Mouse (Mus musculus) midbrain, embryonic 13.5 days (tissue): ENCODE data around the gene Gm20481. TPM values are rescaled to one million over a fixed set of nuclear protein-coding genes. Genes with fewer than 3 reads are reported as not detected.
A peak's percentile ranks its signal among the peaks of the same experiment; 100 is the strongest.
"Not testable (repeated sequence)": the region's sequence is repeated elsewhere in the genome, so short reads cannot be mapped to it uniquely, and the experiment has no call there.

ENCODE experiments used
- ATAC-seq: fragments of 200-750 bp; cut with Nextera tagmentation; 2 replicates; pipeline ENCODE4 v1.8.0; 2017; ENCODE audit warnings: mild to moderate bottlenecking, moderate TSS enrichment, moderate library complexity
- H3K27ac ChIP-seq: fragments of 300-500 bp; sonication (generic); 2 replicates; pipeline ENCODE4 v1.5.1; 2015; ENCODE audit warnings: inconsistent platforms, mild to moderate bottlenecking, moderate library complexity
- H3K27me3 ChIP-seq: fragments of 300-500 bp; sonication (generic); 2 replicates; pipeline ENCODE4 v1.6.1; 2015; ENCODE audit warnings: mild to moderate bottlenecking, inconsistent platforms
- H3K36me3 ChIP-seq: fragments of 300-500 bp; sonication (generic); 2 replicates; pipeline ENCODE4 v1.6.1; 2015; ENCODE audit warnings: mild to moderate bottlenecking, inconsistent platforms
- H3K4me1 ChIP-seq: fragments of 300-500 bp; sonication (generic); replicated peaks from 2 replicates; pipeline ENCODE4 v1.6.1; 2015; ENCODE audit warnings: inconsistent platforms
- H3K4me2 ChIP-seq: fragments of 300-500 bp; sonication (generic); replicated peaks from 2 replicates; pipeline ENCODE4 v1.6.1; 2015; ENCODE audit warnings: moderate library complexity, mild to moderate bottlenecking, inconsistent platforms
- H3K4me3 ChIP-seq: fragments of 300-500 bp; sonication (generic); replicated peaks from 2 replicates; pipeline ENCODE4 v1.5.1; 2015; ENCODE audit warnings: mild to moderate bottlenecking, inconsistent platforms
- H3K9ac ChIP-seq: fragments of 300-500 bp; sonication (generic); replicated peaks from 2 replicates; pipeline ENCODE4 v1.6.1; 2015; ENCODE audit warnings: mild to moderate bottlenecking, inconsistent platforms
- H3K9me3 ChIP-seq: fragments of 300-500 bp; sonication (generic); 2 replicates; pipeline ENCODE4 v1.6.1; 2016; ENCODE audit warnings: mild to moderate bottlenecking, inconsistent platforms
- WGBS: fragments of 180-500 bp; shearing (Covaris S2); methylation state at CpG from one replicate; pipeline ENCODE4 v1.1.7; 2015; 5-methylcytosine and 5-hydroxymethylcytosine counted together
- polyA plus RNA-seq: library from polyadenylated mRNA; unstranded; fragments of >200 nt; fragmentation: Nextera tagmentation; extraction: Ambion mirVana; gene quantifications from 2 replicates; pipeline ENCODE4 v1.2.1, GENCODE M21; 2015

Gm20481 gene
- polyA plus RNA-seq, result not detected in 2 replicates

GRCm38 (mm10) chr17:34969822-34970221 is at the start of gene Gm20481:
Gene Gm20481 (plus strand): TSS chr17:34969912.
- H3K27ac ChIP-seq, H3K4me1 ChIP-seq, H3K4me3 ChIP-seq, ATAC-seq, H3K4me2 ChIP-seq, H3K9me3 ChIP-seq, H3K36me3 ChIP-seq, H3K9ac ChIP-seq: not testable (repeated sequence)
- WGBS, result 80% methylated on average over 6 of the region's 11 CpGs
- H3K27me3 ChIP-seq, result peaks cover 43% of the 10 kb centered on the region

- Histone ChIP-seq H3K4me3 (no peak overlapping the region), H3K4me2 (no peak overlapping the region), H3K9me3 (no peaks in the 10 kb centered on the region), H3K36me3 (no peaks in the 10 kb centered on the region), H3K4me1 (no peaks in the 10 kb centered on the region), H3K9ac (no peak overlapping the region; the same call in 1 of the 2 replicates), H3K27me3 (no peaks in the 10 kb centered on the region), H3K27ac (no peak overlapping the region)
- 48% methylated on average over 6 of the region's 6 CpGs for WGBS
- ATAC-seq, result no peak
Measured at GRCm38 (mm10) chr17:34922939-34923338, 46.8 kb upstream of the Gm20481 start.

GRCm38 (mm10) chr17:34924258-34924657 is 45.5 kb upstream of the Gm20481 start:
- no peak overlapping the region for H3K9ac ChIP-seq
- no peaks in the 10 kb centered on the region for H3K36me3 ChIP-seq
- 70% methylated on average over 5 of the region's 5 CpGs for WGBS
- H3K4me1 ChIP-seq, result no peaks in the 10 kb centered on the region
- no peak overlapping the region for H3K4me2 ChIP-seq
- H3K27ac ChIP-seq, result no peak overlapping the region
- H3K9me3 ChIP-seq, result no peaks in the 10 kb centered on the region
- no peak for ATAC-seq
- no peaks in the 10 kb centered on the region for H3K27me3 ChIP-seq
- H3K4me3 ChIP-seq, result no peak overlapping the region

- Histone ChIP-seq H3K4me1 (peaks cover 12% of the 10 kb centered on the region), H3K9ac (no peak overlapping the region), H3K9me3 (no peaks in the 10 kb centered on the region), H3K4me3 (no peak overlapping the region), H3K4me2 (no peak overlapping the region), H3K36me3 (no peaks in the 10 kb centered on the region), H3K27me3 (no peaks in the 10 kb centered on the region), H3K27ac (no peak overlapping the region)
- ATAC-seq, result no peak
- 85% methylated on average over 18 of the region's 18 CpGs for WGBS
Measured at GRCm38 (mm10) chr17:34927306-34928019, 42.2 kb upstream of the Gm20481 start.

- no peak overlapping the region for H3K9ac ChIP-seq
- H3K27me3 ChIP-seq, result no peaks in the 10 kb centered on the region
- no peak overlapping the region for H3K27ac ChIP-seq
- no peaks in the 10 kb centered on the region for H3K9me3 ChIP-seq
- H3K4me3 ChIP-seq, result no peak overlapping the region
- WGBS, result 81% methylated on average over 4 of the region's 4 CpGs
- ATAC-seq, result no peak
- H3K4me1 ChIP-seq, result peaks cover 13% of the 10 kb centered on the region
- peaks cover 3% of the 10 kb centered on the region; the same call in 1 of the 2 replicates for H3K36me3 ChIP-seq
- no peak overlapping the region for H3K4me2 ChIP-seq
Measured at GRCm38 (mm10) chr17:34928841-34929240, 40.9 kb upstream of the Gm20481 start.

GRCm38 (mm10) chr17:34931061-34931734 is 38.5 kb upstream of the Gm20481 start, which contains the start of gene Neu1:
Gene Neu1 (plus strand): TSS chr17:34931253.
- ATAC-seq, result peak; percentile 98
- Histone ChIP-seq H3K27me3 (no peaks in the 10 kb centered on the region), H3K36me3 (peaks cover 18% of the 10 kb centered on the region), H3K9me3 (no peaks in the 10 kb centered on the region), H3K4me1 (peaks cover 13% of the 10 kb centered on the region), H3K9ac (peak within 1 kb of the TSS; percentile 81), H3K4me2 (peak within 1 kb of the TSS; percentile 94), H3K4me3 (peak within 1 kb of the TSS; percentile 63), H3K27ac (peak within 1 kb of the TSS; percentile 52)
- 0% methylated on average over 38 of the region's 38 CpGs for WGBS

GRCm38 (mm10) chr17:34931735-34932098 is 38.0 kb upstream of the Gm20481 start:
- Histone ChIP-seq H3K27me3 (no peaks in the 10 kb centered on the region), H3K4me3 (peak overlapping the region; percentile 63), H3K9me3 (no peaks in the 10 kb centered on the region), H3K27ac (peak overlapping the region; percentile 52), H3K36me3 (peaks cover 18% of the 10 kb centered on the region), H3K4me2 (peak overlapping the region; percentile 94), H3K9ac (peak overlapping the region; percentile 81), H3K4me1 (peaks cover 13% of the 10 kb centered on the region)
- whole genome bisulfite sequencing, result 7% methylated on average over 14 of the region's 14 CpGs
- ATAC-seq, result no peak

GRCm38 (mm10) chr17:34932287-34932686 is 37.4 kb upstream of the Gm20481 start:
- Histone ChIP-seq H3K9ac (peak overlapping the region; percentile 81), H3K27me3 (no peaks in the 10 kb centered on the region), H3K27ac (no peak overlapping the region), H3K4me2 (peak overlapping the region; percentile 94), H3K9me3 (no peaks in the 10 kb centered on the region), H3K4me3 (peak overlapping the region; percentile 63), H3K4me1 (peaks cover 13% of the 10 kb centered on the region), H3K36me3 (peaks cover 18% of the 10 kb centered on the region)
- WGBS, result 93% methylated on average over 8 of the region's 8 CpGs
- ATAC-seq, result no peak

GRCm38 (mm10) chr17:34934031-34934430 is 35.7 kb upstream of the Gm20481 start:
- H3K4me3 ChIP-seq, result no peak overlapping the region
- H3K9me3 ChIP-seq, result no peaks in the 10 kb centered on the region
- no peak overlapping the region for H3K27ac ChIP-seq
- H3K27me3 ChIP-seq, result no peaks in the 10 kb centered on the region
- peaks cover 21% of the 10 kb centered on the region for H3K36me3 ChIP-seq
- peaks cover 13% of the 10 kb centered on the region for H3K4me1 ChIP-seq
- H3K9ac ChIP-seq, result no peak overlapping the region
- no peak overlapping the region for H3K4me2 ChIP-seq
- WGBS, result 68% methylated on average over 24 of the region's 24 CpGs
- no peak for ATAC-seq

- Histone ChIP-seq H3K4me1 (peaks cover 13% of the 10 kb centered on the region), H3K9ac (no peak overlapping the region), H3K27me3 (no peaks in the 10 kb centered on the region), H3K36me3 (peaks cover 21% of the 10 kb centered on the region), H3K4me2 (no peak overlapping the region), H3K27ac (no peak overlapping the region), H3K9me3 (no peaks in the 10 kb centered on the region), H3K4me3 (no peak overlapping the region)
- 62% methylated on average over 8 of the region's 8 CpGs for WGBS
- ATAC-seq, result no peak
Measured at GRCm38 (mm10) chr17:34934830-34935229, 34.9 kb upstream of the Gm20481 start.

- Histone ChIP-seq H3K27me3 (no peaks in the 10 kb centered on the region), H3K9me3 (no peaks in the 10 kb centered on the region), H3K4me1 (peaks cover 6% of the 10 kb centered on the region), H3K27ac (no peak overlapping the region), H3K9ac (no peak overlapping the region), H3K36me3 (peaks cover 21% of the 10 kb centered on the region), H3K4me2 (no peak overlapping the region), H3K4me3 (no peak overlapping the region)
- WGBS, result 82% methylated on average over 6 of the region's 6 CpGs
- ATAC-seq, result no peak
Measured at GRCm38 (mm10) chr17:34937960-34938505, 31.7 kb upstream of the Gm20481 start.
